Mouse (Mus musculus) spleen, postnatal 4 days (tissue): Measurements from ENCODE around the gene Shank2.

Experiments
- DNase-seq, 2 experiments: peaks; one replicate each; pipeline ENCODE4 v3.0.0; 2022; ENCODE audit warnings: low spot score in 2 of 2

Shank2 gene

DNA sequence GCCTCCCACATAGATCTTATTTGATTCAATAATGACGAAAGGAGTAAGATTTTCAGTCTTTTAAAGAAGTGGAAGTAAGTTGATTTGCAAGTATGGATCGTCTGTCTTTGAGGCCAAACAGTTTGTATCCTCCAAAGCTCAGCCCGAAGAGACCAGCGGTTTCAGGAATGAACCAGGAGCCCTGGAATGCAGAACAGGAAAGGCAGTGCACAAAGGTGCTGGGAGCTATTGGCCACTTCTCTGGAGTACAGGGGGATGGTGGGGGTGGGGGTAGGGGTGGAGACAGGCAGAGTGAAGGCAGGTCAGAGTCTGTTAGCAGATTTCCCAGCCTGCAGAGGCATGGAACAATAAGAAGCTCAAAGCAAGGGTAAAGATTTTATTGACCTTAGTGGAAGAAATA, 471.8 kb downstream of the Shank2 start:
- no peak for DNase-seq
